Mouse (Mus musculus): ENCODE data around the gene Plekho1. TPM values are rescaled to one million over a fixed set of nuclear protein-coding genes. Genes with fewer than 3 reads are reported as not detected.

The Plekho1 gene
- total and polyA plus RNA-seq, 3 experiments: 22.3 to 24.6 (median 23.4) TPM

DNA sequence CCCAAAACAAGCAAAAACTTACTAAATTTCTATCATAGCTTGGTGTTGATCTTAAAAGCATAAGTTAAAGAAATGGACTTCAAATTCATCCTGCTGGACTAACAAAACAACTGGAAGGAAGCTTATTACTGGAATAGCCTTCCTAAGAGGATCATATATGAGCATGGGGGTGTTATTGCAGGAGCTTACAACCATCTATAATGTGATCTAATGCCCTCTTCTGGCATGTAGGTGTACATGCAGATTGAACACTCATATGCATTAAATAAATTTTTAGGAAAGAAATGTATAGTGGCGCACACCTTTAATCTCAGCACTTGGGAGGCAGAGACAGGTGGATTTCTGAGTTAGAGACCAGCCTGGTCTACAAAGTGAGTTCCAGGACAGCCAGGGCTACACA is 36.0 kb downstream of the Plekho1 start:
- dilution Hi-C loops (cut with MboI; ENCODE audit: extremely low pct_ligation_motif_present, extremely low pct_unique_long_range_greater_than_20kb, low sequenced_read_pairs): no loop called here
- H3K27me3 ChIP-seq (replicated peaks): no peaks in the 10 kb centered on the region
- in situ Hi-C loops (cut with MboI; ENCODE audit: low pct_ligation_motif_present, low pct_unique_long_range_greater_than_20kb, low sequenced_read_pairs): loop anchor here (10.0 kb wide), 1 partner anchor 265 kb away; the partner anchor contains the start of genes Hist2h2ac and Hist2h2be
- no peak overlapping the region for H3K4me2 ChIP-seq (ENCODE audit: insufficient read depth, low read depth, poor library complexity, severe bottlenecking)
- no peak overlapping the region for H3K27ac ChIP-seq (ENCODE audit: insufficient read depth, low read depth)
- no peak overlapping the region for H3K9ac ChIP-seq (ENCODE audit: insufficient read depth, low read depth)
- no peak for DNase-seq (ENCODE audit: extremely low read depth)
- TF ChIP-seq ZNF384 (IDR thresholded peaks at IDR 0.05; ENCODE audit: low read depth, low read length): peak; percentile 55; the same call in 1 of the 2 replicates
- no peak for TF ChIP-seq CHD2 (IDR thresholded peaks at IDR 0.05; ENCODE audit: low read length)
- peak; percentile 21 for TF ChIP-seq RAD21 (IDR thresholded peaks at IDR 0.05; ENCODE audit: low read depth, low read length)
- peak; percentile 28; the same call in 1 of the 2 replicates for TF ChIP-seq SMC3 (IDR thresholded peaks at IDR 0.05; ENCODE audit: low read depth, low read length)
- TF ChIP-seq CTCF (conservative IDR thresholded peaks at IDR 0.05 in 1 of 2, IDR thresholded peaks at IDR 0.05 in 1 of 2; ENCODE audit: low read depth in 2 of 2, low read length in 2 of 2): peak in 1 of 2 experiments; percentile 45; a peak in 2 of 4 replicates
- no peaks in the 10 kb centered on the region for H3K36me3 ChIP-seq (replicated peaks in 1 of 2; ENCODE audit: control insufficient read depth in 1 of 2, insufficient read depth in 1 of 2, low read length in 1 of 2)
- no peak overlapping the region for H3K4me3 ChIP-seq (replicated peaks in 1 of 3; ENCODE audit: low read depth in 2 of 3, low read length in 2 of 3, poor library complexity in 1 of 3)
- no peaks in the 10 kb centered on the region for H3K9me3 ChIP-seq (replicated peaks; ENCODE audit: low read length)
- H3K4me1 ChIP-seq (ENCODE audit: control insufficient read depth in 1 of 2, insufficient read depth in 2 of 2): peaks cover 9 to 39% of the 10 kb centered on the region in 2 experiments; a peak in 3 of 4 replicates
- H3K79me2 ChIP-seq (replicated peaks; ENCODE audit: control insufficient read depth, extremely low read depth, insufficient read depth, poor library complexity, severe bottlenecking): no peaks in the 10 kb centered on the region

DNA sequence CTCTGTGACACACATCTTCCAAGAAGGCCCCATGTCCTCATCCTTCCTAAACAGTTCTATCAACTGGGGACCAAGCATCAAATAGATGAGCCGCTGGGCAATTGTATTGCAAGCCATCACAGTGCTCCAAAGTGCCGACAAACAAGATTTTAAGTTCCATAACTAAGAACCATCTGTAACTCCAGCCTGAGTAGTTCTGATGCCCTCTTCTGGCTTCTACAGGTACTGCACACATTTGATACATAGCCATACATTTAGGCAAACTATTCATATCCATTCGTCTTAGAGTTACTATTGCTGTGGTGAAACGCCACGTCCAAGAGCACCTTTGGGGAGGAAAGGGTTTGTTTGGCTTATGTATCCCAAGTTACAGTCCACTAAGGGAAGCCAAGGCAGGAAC is 36.7 kb downstream of the Plekho1 start:
- Histone ChIP-seq H3K9ac (ENCODE audit: insufficient read depth, low read depth) (no peak overlapping the region), H3K27me3 (replicated peaks) (no peaks in the 10 kb centered on the region), H3K79me2 (replicated peaks; ENCODE audit: control insufficient read depth, extremely low read depth, insufficient read depth, poor library complexity, severe bottlenecking) (no peaks in the 10 kb centered on the region), H3K9me3 (replicated peaks; ENCODE audit: low read length) (no peaks in the 10 kb centered on the region), H3K4me1 (ENCODE audit: control insufficient read depth in 1 of 2, insufficient read depth in 2 of 2) (peaks cover 9 to 39% of the 10 kb centered on the region in 2 experiments; a peak in 3 of 4 replicates), H3K27ac (ENCODE audit: insufficient read depth, low read depth) (no peak overlapping the region), H3K4me3 (replicated peaks in 1 of 3; ENCODE audit: low read depth in 2 of 3, low read length in 2 of 3, poor library complexity in 1 of 3) (no peak overlapping the region), H3K36me3 (replicated peaks in 1 of 2; ENCODE audit: control insufficient read depth in 1 of 2, insufficient read depth in 1 of 2, low read length in 1 of 2) (no peaks in the 10 kb centered on the region), H3K4me2 (ENCODE audit: insufficient read depth, low read depth, poor library complexity, severe bottlenecking) (no peak overlapping the region)
- in situ Hi-C loops (cut with MboI; ENCODE audit: low pct_ligation_motif_present, low pct_unique_long_range_greater_than_20kb, low sequenced_read_pairs): no loop called here
- peak; percentile 59 for DNase-seq (ENCODE audit: extremely low read depth)
- dilution Hi-C loops (cut with MboI; ENCODE audit: extremely low pct_ligation_motif_present, extremely low pct_unique_long_range_greater_than_20kb, low sequenced_read_pairs): no loop called here
- TF ChIP-seq ZKSCAN1 (IDR thresholded peaks at IDR 0.05; ENCODE audit: borderline replicate concordance, low read depth, low read length): no peak
- peak; percentile 57 for TF ChIP-seq SMC3 (IDR thresholded peaks at IDR 0.05; ENCODE audit: low read depth, low read length)
- no peak for TF ChIP-seq GABPA (IDR thresholded peaks at IDR 0.05; ENCODE audit: insufficient replicate concordance, low read depth, low read length)
- peak; percentile 57 for TF ChIP-seq RAD21 (IDR thresholded peaks at IDR 0.05; ENCODE audit: low read depth, low read length)
- TF ChIP-seq SIN3A (IDR thresholded peaks at IDR 0.05; ENCODE audit: low read length): no peak
- TF ChIP-seq CTCF (conservative IDR thresholded peaks at IDR 0.05 in 1 of 2, IDR thresholded peaks at IDR 0.05 in 1 of 2; ENCODE audit: low read depth in 2 of 2, low read length in 2 of 2): peak; percentile 71 to 77

GRCm38 (mm10) chr3:95957359-95958148 is 38.2 kb downstream of the Plekho1 start:
- Histone ChIP-seq H3K27me3 (replicated peaks) (no peaks in the 10 kb centered on the region), H3K9me3 (replicated peaks; ENCODE audit: low read length) (no peaks in the 10 kb centered on the region), H3K4me1 (ENCODE audit: control insufficient read depth in 1 of 2, insufficient read depth in 2 of 2) (peaks cover 13 to 47% of the 10 kb centered on the region in 2 experiments; a peak in 3 of 4 replicates), H3K4me2 (ENCODE audit: insufficient read depth, low read depth, poor library complexity, severe bottlenecking) (no peak overlapping the region), H3K36me3 (replicated peaks in 1 of 2; ENCODE audit: control insufficient read depth in 1 of 2, insufficient read depth in 1 of 2, low read length in 1 of 2) (no peaks in the 10 kb centered on the region), H3K4me3 (replicated peaks in 1 of 3; ENCODE audit: low read depth in 2 of 3, low read length in 2 of 3, poor library complexity in 1 of 3) (no peak overlapping the region), H3K9ac (ENCODE audit: insufficient read depth, low read depth) (no peak overlapping the region), H3K79me2 (replicated peaks; ENCODE audit: control insufficient read depth, extremely low read depth, insufficient read depth, poor library complexity, severe bottlenecking) (no peaks in the 10 kb centered on the region), H3K27ac (ENCODE audit: insufficient read depth, low read depth) (no peak overlapping the region)
- in situ Hi-C loops (cut with MboI; ENCODE audit: low pct_ligation_motif_present, low pct_unique_long_range_greater_than_20kb, low sequenced_read_pairs): no loop called here
- dilution Hi-C loops (cut with MboI; ENCODE audit: extremely low pct_ligation_motif_present, extremely low pct_unique_long_range_greater_than_20kb, low sequenced_read_pairs): no loop called here
- DNase-seq (ENCODE audit: extremely low read depth): no peak
- no peak for TF ChIP-seq E2F4 (IDR thresholded peaks at IDR 0.05; ENCODE audit: insufficient replicate concordance, low read depth, low read length)
- no peak for TF ChIP-seq MEF2A (IDR thresholded peaks at IDR 0.05; ENCODE audit: borderline replicate concordance, low read depth, low read length)
- no peak for TF ChIP-seq JUN (IDR thresholded peaks at IDR 0.05; ENCODE audit: insufficient read depth, low read depth, low read length)
- no peak for TF ChIP-seq TBP (conservative IDR thresholded peaks at IDR 0.05; ENCODE audit: low read depth, low read length)
- TF ChIP-seq TCF12 (IDR thresholded peaks at IDR 0.05; ENCODE audit: low read depth, low read length): no peak
- no peak for TF ChIP-seq NRF1 (IDR thresholded peaks at IDR 0.05; ENCODE audit: low read depth, low read length)
- no peak for TF ChIP-seq PAX5 (IDR thresholded peaks at IDR 0.05; ENCODE audit: low read length)
- no peak for TF ChIP-seq ELF1 (IDR thresholded peaks at IDR 0.05; ENCODE audit: low read depth, low read length)
- TF ChIP-seq RCOR1 (conservative IDR thresholded peaks at IDR 0.05; ENCODE audit: low read depth, low read length): no peak
- no peak for TF ChIP-seq MYC (IDR thresholded peaks at IDR 0.05; ENCODE audit: low read depth, low read length)
- no peak for TF ChIP-seq SMC3 (IDR thresholded peaks at IDR 0.05; ENCODE audit: low read depth, low read length)
- TF ChIP-seq MAZ (IDR thresholded peaks at IDR 0.05; ENCODE audit: low read depth, low read length): no peak
- TF ChIP-seq NELFE (IDR thresholded peaks at IDR 0.05; ENCODE audit: low read depth, low read length): no peak
- no peak for TF ChIP-seq HCFC1 (IDR thresholded peaks at IDR 0.05; ENCODE audit: low read depth, low read length)
- TF ChIP-seq ZNF384 (IDR thresholded peaks at IDR 0.05; ENCODE audit: low read depth, low read length): no peak
- TF ChIP-seq CTCF (conservative IDR thresholded peaks at IDR 0.05 in 1 of 2, IDR thresholded peaks at IDR 0.05 in 1 of 2; ENCODE audit: low read depth in 2 of 2, low read length in 2 of 2): no peak
- TF ChIP-seq ZC3H11A (IDR thresholded peaks at IDR 0.05; ENCODE audit: low read depth, low read length): no peak

All from CH12.LX (cell line).